Mouse (Mus musculus) bone marrow, adult 2 months (tissue): ENCODE measurements around the gene Ccdc47. TPM values are rescaled to one million over a fixed set of nuclear protein-coding genes. Genes with fewer than 3 reads are reported as not detected.

Experiments used
- H3K27ac ChIP-seq: fragments of 200-500 bp; 2 replicates; pipeline ENCODE4 v1.5.1; 2012; ENCODE audit warnings: low read depth, mild to moderate bottlenecking, control low read depth, inconsistent platforms, low read length; ENCODE audit not compliant: control insufficient read depth, poor library complexity, insufficient read depth
- H3K4me1 ChIP-seq: fragments of 200-500 bp; 2 replicates; pipeline ENCODE4 v1.6.1; 2011; ENCODE audit warnings: low read length; ENCODE audit not compliant: control insufficient read depth, insufficient read depth
- H3K4me3 ChIP-seq: fragments of 200-500 bp; replicated peaks from 2 replicates; pipeline ENCODE3; 2011; ENCODE audit warnings: mild to moderate bottlenecking, low read depth, low read length, control low read depth; ENCODE audit not compliant: control insufficient read depth
- CTCF ChIP-seq: fragments of 200-500 bp; IDR thresholded peaks from 2 replicates; pipeline ENCODE4 v1.5.1; 2011; ENCODE audit warnings: low read length, control low read depth; ENCODE audit not compliant: control insufficient read depth, insufficient read depth
- POLR2A ChIP-seq: fragments of 200-500 bp; IDR thresholded peaks from 2 replicates; pipeline ENCODE4 v1.6.1; 2011; ENCODE audit warnings: low read depth, mild to moderate bottlenecking, control low read depth, low read length, borderline replicate concordance; ENCODE audit not compliant: control insufficient read depth
- WGBS: fragments of 180-500 bp; shearing (Covaris S2); methylation state at CpG from one replicate; pipeline ENCODE4 v1.1.7; 2018; 5-methylcytosine and 5-hydroxymethylcytosine counted together
- polyA plus RNA-seq: library from polyadenylated mRNA; stranded (reverse); fragments of >200 nt; gene quantifications from 2 replicates; pipeline ENCODE4 v1.2.4, GENCODE M21; 2011; ENCODE audit warnings: low replicate concordance; ENCODE audit not compliant: missing spikeins, insufficient read depth, insufficient read length

The Ccdc47 gene
- 24.4 and 27.9 TPM in 2 replicates for polyA plus RNA-seq

DNA sequence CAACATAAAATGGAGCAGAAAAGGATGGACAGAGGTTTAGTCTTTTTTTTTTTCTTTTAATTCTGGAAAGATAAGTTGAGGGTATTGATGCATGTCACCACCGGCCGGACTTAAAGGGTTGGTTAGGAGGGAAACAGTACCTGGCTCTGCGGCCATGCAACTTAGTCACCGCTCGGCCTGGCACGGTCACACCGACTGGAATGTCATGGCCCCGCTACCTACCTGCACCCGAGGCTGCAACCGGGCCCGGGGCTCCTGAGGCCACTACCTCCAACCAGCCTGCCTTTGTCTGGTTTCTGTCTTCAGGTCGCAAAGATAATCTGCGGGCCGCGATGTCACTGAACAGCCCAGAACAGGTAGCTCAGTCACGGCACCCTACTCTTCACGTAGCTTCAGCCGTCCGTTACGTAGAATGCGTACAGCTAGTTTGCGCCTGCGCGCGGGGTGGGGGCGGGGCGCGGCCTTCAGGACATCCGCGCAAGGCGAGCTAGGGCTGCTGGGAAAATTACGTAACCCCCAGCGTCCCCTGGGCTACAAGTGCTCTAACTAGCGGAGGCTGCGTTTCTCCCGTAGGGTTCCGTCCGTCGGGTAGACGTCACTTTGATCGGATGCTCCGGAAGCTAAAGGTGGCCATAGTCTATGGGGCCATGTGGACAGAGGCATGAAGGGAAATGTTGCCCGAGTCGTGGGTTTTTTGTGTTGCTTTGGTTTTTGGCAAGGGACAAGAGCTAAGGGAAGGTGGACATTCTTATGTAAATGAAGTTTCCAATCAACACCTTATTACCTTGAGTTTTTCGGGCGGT lies at the start of gene Ccdc47:
TSS of gene Ccdc47 (minus strand) at position 418 of the 803 bp plus-strand sequence.
- TF ChIP-seq CTCF (no peak; the same call in 1 of the 2 replicates), POLR2A (peak; percentile 55)
- H3K4me3 ChIP-seq, result peak within 1 kb of the TSS; percentile 97
- H3K27ac ChIP-seq, result peak within 1 kb of the TSS; percentile 92
- WGBS, result under 1% methylated on average over 46 of the region's 46 CpGs
- H3K4me1 ChIP-seq, result peaks cover 1% of the 10 kb centered on the region; the same call in 1 of the 2 replicates

DNA sequence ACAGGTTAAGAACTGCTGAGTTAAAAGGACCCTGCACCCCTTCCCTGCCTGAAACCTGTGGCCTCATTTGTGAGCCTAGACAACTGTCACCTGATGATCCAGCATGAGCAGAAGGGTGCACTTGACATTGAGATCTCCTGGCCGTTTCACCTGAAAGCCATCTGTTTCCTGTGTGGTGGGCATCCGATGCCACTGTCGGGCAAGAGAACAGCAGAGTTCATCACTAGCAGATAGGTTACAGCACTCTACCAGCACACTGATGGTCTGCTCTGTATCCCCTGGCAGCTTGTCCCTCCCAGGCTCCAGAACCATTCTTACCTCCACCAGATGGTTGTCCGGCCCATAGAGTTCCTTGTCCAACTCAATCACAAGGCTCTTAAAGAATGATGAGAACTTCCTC lies 49.4 kb upstream of the Ccdc47 start:
- 50% methylated on average over 4 of the region's 4 CpGs for WGBS
- H3K27ac ChIP-seq, result no peak overlapping the region
- H3K4me3 ChIP-seq, result no peak overlapping the region
- TF ChIP-seq CTCF, result no peak
- TF ChIP-seq POLR2A, result no peak
- peaks cover 3% of the 10 kb centered on the region; the same call in 1 of the 2 replicates for H3K4me1 ChIP-seq

DNA sequence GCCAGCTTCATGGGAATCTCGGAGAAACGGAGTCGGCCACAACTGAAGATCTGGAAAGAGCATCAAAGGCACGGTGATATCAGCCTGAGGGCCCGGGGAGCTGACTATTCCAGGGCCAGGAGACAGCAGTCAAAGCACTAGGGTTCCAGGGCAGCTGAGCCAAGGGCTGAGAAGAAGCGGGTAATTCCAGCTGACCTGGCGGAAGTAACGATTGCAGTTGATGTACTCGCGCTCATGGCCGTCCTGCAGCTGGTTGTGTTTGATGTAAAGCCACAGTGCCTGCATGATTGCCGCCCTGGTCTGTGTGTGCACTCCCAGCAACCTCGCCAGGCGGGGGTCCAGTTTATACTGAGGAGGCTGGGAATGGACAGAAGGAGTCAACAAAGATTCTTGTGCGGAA lies 48.8 kb upstream of the Ccdc47 start:
- no peak overlapping the region for H3K27ac ChIP-seq
- peaks cover 2% of the 10 kb centered on the region; the same call in 1 of the 2 replicates for H3K4me1 ChIP-seq
- WGBS, result 93% methylated on average over 15 of the region's 15 CpGs
- no peak overlapping the region for H3K4me3 ChIP-seq
- TF ChIP-seq POLR2A, result no peak
- TF ChIP-seq CTCF, result no peak

DNA sequence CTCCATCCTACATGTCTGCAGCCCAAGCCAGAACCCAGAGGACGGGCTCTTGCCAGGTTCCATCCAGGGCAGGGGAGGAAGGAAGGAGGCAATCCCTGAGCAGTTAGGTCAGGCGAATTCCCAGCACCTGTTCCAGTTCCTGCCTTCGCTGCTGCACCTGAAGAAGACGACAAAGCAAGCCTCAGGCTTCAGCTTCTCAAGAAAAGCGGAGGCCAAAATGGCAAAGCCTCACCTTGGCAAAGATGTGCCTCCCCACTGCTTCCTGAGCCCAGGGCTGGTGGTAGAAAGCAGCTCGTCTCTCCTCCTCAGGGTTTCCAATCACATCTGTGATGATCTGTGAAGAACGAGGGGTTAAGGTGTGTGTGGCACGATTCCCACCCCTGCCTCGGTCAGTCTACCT lies 47.8 kb upstream of the Ccdc47 start:
- TF ChIP-seq POLR2A (no peak), CTCF (no peak)
- 84% methylated on average over 9 of the region's 9 CpGs for WGBS
- H3K4me1 ChIP-seq, result no peaks in the 10 kb centered on the region
- H3K4me3 ChIP-seq, result no peak overlapping the region
- H3K27ac ChIP-seq, result no peak overlapping the region

DNA sequence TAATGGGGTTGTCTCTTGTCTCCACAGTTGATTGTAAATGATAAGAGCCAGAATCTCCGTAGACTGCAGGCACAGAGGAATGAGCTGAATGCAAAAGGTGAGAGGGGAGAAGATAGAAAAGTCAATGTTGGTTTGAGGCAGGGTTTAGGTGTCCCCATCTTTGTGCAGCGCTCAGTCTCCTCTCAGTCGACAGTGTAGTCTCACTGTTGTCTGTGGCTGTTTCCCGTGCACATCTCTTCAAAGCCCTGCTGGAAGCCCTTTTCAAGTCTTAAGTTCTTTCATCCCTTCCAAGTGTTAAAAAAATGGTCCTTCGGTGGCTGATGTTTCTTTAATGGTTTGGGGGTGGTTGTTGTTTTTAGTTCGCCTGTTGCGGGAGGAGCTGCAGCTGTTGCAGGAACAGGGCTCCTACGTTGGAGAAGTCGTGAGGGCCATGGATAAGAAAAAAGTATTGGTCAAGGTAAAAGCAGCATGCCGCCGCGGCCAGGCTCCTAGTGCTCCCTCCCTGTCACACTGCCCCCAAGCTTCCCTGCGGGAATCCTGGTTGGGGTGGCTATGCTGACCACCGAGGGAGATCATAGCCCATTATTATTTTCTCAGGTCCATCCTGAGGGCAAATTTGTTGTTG lies 44.8 kb upstream of the Ccdc47 start:
- WGBS, result 90% methylated on average over 14 of the region's 14 CpGs
- Histone ChIP-seq H3K27ac (no peak overlapping the region), H3K4me3 (no peak overlapping the region), H3K4me1 (peaks cover 2% of the 10 kb centered on the region; the same call in 1 of the 2 replicates)
- TF ChIP-seq CTCF (no peak), POLR2A (no peak)

DNA sequence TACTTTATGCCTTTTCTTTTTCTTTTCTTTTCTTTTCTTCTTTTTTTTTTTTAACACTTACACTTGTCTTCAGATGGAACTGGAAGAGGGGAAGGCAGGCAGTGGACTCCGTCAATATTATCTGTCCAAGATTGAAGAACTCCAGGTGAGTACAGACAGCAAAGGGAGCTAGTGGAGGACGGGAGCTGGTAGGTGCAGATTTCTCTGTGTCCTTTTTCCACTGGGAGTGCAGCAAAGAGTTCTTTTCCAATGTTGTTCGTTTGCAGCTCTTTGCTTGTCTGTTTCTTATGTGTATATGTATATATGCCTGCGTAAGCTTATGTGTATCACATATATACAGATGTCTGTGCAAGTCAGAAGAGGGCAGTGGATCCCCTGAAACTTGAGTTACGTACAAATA lies 40.6 kb upstream of the Ccdc47 start:
- Histone ChIP-seq H3K4me3 (peak overlapping the region; percentile 99), H3K27ac (no peak overlapping the region), H3K4me1 (peaks cover 4% of the 10 kb centered on the region)
- 75% methylated on average over 5 of the region's 5 CpGs for WGBS
- TF ChIP-seq POLR2A (no peak), CTCF (no peak)

DNA sequence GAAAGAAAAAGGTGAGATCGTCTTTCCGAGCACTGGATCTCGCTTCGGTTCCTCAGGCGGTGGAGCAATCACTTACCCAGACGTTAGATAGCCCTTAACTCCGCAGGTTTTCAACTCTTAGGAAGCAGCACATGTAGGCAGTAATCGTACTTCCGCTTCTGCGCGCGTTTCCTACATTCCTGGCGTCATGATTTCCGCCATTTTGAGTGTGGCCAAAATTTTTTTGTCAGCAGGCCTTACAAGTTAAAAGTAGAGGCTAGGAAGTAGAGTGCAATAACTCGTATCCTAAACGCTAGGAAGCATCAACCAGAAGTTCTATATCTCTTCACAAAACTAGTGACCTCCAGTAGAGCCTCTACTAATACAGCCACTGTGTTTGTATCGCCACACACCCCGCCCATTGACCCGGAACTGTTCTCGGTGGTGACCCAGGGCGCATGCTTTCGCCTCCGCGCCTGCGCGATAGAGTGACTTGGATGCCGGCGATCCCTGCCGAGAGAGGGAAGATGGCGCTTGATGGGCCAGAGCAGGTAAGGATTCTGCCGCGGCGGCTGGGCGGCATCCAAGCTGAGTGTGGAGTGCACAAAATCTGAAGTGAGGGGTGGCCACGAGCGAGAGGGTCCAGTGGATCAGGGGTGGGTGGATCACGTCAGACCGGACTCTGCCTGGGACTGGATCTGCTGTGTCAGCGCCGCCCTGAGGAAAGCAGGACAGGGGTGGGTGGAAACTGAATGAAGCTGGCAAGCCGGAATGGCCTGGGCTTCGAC lies 39.7 kb upstream of the Ccdc47 start, which contains the start of the genes Ftsj3 and Psmc5:
TSS of gene Ftsj3 (minus strand) at position 395 of the 767 bp plus-strand sequence.
TSS of gene Psmc5 (plus strand) at position 470 of the 767 bp plus-strand sequence.
- Histone ChIP-seq H3K4me1 (peaks cover 4% of the 10 kb centered on the region), H3K4me3 (peak within 1 kb of the TSS; percentile 99), H3K27ac (peak within 1 kb of the TSS; percentile 69)
- TF ChIP-seq POLR2A (peak; percentile 80; the same call in 1 of the 2 replicates), CTCF (no peak)
- under 1% methylated on average over 42 of the region's 42 CpGs for WGBS
